Mouse (Mus musculus) hindbrain, embryonic 10.5 days (tissue): ENCODE results near the gene Chrnb2. TPM values are rescaled to one million over a fixed set of nuclear protein-coding genes. Genes with fewer than 3 reads are reported as not detected.

Experiments used
- DNase-seq: peaks from one replicate; pipeline ENCODE4 v3.0.0-alpha.2; 2017; ENCODE audit warnings: low spot score
- H3K27ac ChIP-seq: fragments of 300-500 bp; sonication (generic); 2 replicates; pipeline ENCODE4 v1.5.1; 2016; ENCODE audit warnings: mild to moderate bottlenecking, moderate library complexity
- H3K27me3 ChIP-seq: fragments of 300-500 bp; sonication (generic); 2 replicates; pipeline ENCODE4 v1.6.1; 2016; ENCODE audit warnings: mild to moderate bottlenecking; ENCODE audit not compliant: poor library complexity, insufficient read depth, severe bottlenecking
- H3K36me3 ChIP-seq: fragments of 300-500 bp; sonication (generic); 2 replicates; pipeline ENCODE4 v1.6.1; 2016; ENCODE audit warnings: mild to moderate bottlenecking, moderate library complexity
- H3K4me1 ChIP-seq: fragments of 300-500 bp; sonication (generic); replicated peaks from 2 replicates; pipeline ENCODE4 v1.6.1; 2016; ENCODE audit warnings: mild to moderate bottlenecking
- H3K4me3 ChIP-seq: fragments of 300-500 bp; sonication (generic); 2 replicates; pipeline ENCODE4 v1.5.1; 2016; ENCODE audit warnings: mild to moderate bottlenecking, moderate library complexity
- H3K9me3 ChIP-seq: fragments of 300-500 bp; sonication (generic); 2 replicates; pipeline ENCODE4 v1.6.1; 2016; ENCODE audit warnings: mild to moderate bottlenecking, moderate library complexity
- WGBS: fragments of 180-500 bp; shearing (Covaris S2); methylation state at CpG from one replicate; pipeline ENCODE4 v1.1.7; 2016; 5-methylcytosine and 5-hydroxymethylcytosine counted together
- polyA plus RNA-seq: library from polyadenylated mRNA; unstranded; fragments of >200 nt; fragmentation: Nextera tagmentation; extraction: Ambion mirVana; gene quantifications from 2 replicates; pipeline ENCODE4 v1.2.1, GENCODE M21; 2016

Gene Chrnb2
- polyA plus RNA-seq, 1 experiment from 2014 or later, result 16.2 TPM

DNA sequence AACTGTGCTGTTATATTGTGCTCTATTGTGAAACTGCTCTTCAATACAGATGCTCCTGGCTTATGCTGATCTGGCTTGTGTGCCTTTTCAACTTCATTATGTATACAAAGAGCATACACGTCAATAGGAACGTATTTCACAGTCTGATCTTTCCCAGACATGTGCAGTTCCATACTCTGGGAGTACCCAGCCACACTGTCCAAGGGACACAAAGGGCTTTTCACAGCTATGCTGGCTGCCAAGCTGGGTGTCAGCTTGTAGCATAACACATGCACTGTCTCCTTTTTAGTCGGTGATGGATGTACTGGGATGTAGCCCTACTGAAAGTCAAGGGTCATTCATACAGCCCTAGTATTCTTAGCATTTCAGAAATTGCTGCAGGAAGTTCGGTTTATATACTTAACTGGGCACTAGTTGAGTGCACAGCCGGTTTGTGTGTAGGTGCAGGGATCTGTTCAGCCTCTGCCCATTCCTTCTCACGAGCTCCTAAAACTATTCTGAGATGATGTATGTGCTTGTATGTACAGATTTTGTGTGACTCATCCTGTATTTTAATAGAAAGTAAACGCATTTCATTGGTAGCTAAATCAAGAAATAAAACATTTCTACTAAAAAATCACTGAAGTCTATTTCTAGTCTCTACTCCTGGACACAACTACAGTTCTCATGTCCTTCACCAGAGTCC, 40.9 kb downstream of the Chrnb2 start:
- Histone ChIP-seq H3K27ac (no peak overlapping the region), H3K4me3 (no peak overlapping the region), H3K36me3 (no peaks in the 10 kb centered on the region), H3K4me1 (peaks cover 2% of the 10 kb centered on the region; the same call in 1 of the 2 replicates), H3K9me3 (no peaks in the 10 kb centered on the region), H3K27me3 (no peaks in the 10 kb centered on the region)
- DNase-seq, result no peak
- 83% methylated on average over 7 of the region's 7 CpGs for WGBS

- DNase-seq, result no peak
- Histone ChIP-seq H3K9me3 (no peaks in the 10 kb centered on the region), H3K27ac (no peak overlapping the region), H3K4me1 (peaks cover 2% of the 10 kb centered on the region; the same call in 1 of the 2 replicates), H3K27me3 (no peaks in the 10 kb centered on the region), H3K4me3 (no peak overlapping the region), H3K36me3 (no peaks in the 10 kb centered on the region)
These were observed 42.4 kb downstream of the Chrnb2 start for GRCm38 (mm10) chr3:89722032-89722431.

- 74% methylated on average over 6 of the region's 6 CpGs for WGBS
- H3K9me3 ChIP-seq, result no peaks in the 10 kb centered on the region
- no peak for DNase-seq
- no peaks in the 10 kb centered on the region for H3K36me3 ChIP-seq
- peak overlapping the region; percentile 100 for H3K4me3 ChIP-seq
- H3K4me1 ChIP-seq, result peaks cover 25% of the 10 kb centered on the region
- H3K27me3 ChIP-seq, result 0 out of 2 replicates have a peak, but pooled peaks cover 5% of the 10 kb centered on the region
- peak overlapping the region; percentile 94; the same call in 1 of the 2 replicates for H3K27ac ChIP-seq
These were observed 48.5 kb downstream of the Chrnb2 start for GRCm38 (mm10) chr3:89715967-89716256.

DNA sequence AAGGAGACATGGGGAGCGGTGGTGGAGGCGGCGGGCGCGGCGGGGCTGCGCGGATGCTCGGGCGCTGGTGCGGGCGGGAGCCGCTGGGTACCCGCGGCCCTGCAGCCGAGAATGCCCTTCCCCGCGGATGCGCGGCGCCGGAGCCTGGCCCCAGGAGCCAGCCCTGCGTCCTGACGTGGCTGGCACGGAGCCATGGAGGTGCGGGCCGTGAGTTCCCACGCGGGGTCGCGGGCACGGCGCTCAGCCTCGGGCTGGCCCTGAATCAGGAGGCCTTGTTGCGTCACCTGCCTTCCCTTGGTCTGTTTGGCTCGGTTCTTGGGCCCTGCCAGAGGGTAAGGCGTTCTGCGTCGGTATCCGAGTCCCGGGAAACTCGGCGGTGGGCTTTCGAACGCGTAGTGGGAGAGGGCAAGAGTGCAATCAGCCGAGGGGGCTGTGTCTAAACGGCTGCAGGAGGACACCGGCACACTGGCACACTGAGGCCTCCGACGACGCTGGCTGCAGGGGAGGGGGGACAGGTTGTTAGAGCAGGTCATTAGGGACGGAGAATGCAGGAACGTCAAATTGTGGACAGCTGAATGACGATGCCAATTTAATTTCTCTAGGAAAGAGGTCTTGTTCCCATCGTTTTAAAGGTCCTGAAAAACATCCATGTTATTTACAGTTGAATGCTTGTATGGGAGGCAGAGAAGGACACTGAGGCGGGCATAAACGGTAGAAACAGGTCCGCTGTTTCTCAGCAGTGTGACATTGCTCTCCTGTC, 49.0 kb downstream of the Chrnb2 start:
- 3% methylated on average over 59 of the region's 59 CpGs for WGBS
- no peaks in the 10 kb centered on the region for H3K9me3 ChIP-seq
- H3K27me3 ChIP-seq, result 0 out of 2 replicates have a peak, but pooled peaks cover 5% of the 10 kb centered on the region
- DNase-seq, result no peak
- peak overlapping the region; percentile 100 for H3K4me3 ChIP-seq
- peak overlapping the region; percentile 94 for H3K27ac ChIP-seq
- peaks cover 25% of the 10 kb centered on the region for H3K4me1 ChIP-seq
- no peaks in the 10 kb centered on the region for H3K36me3 ChIP-seq

DNA sequence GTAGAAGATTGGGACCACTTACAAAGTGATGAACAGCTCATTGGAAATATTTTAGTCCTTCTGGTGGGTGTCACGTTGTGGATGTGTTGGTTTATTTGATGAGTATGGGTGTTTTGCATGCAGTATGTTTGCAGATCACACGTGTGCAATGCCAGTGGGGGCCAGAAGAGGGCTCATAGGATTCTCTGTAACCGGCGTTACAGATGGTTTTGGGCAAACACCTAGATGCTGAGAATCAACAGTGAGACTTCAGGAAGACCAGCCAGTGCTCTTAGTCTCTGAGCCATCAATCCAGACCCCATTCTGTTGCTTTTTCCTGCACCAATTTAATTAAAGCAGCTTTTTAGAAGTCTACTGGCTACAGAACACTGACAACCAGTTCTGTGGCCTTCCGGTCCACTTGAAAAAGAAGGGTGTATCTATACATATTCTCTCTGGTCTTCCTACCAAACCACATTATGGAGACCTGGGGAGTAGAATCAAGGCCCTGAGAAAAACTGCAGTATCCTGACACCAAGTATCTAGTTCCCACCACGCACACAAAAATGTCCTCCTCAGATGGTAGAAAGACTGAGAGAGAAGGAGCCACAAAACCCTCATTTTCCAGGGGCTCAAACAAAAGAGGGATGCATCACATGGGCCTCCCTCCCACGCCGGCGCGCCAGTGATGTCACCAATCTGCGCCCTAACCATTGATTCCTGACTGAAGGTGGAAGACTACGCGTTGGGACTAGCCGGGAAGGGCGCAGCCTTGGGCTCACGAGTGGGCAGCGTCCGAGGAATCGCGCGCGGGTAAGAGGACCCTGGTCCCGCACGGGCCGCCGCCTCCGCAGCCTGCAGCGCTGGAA, 49.8 kb downstream of the Chrnb2 start, which contains the start of gene Adar:
Adar (plus strand) TSS at position 664 of the 848 bp plus-strand sequence.
- peak within 1 kb of the TSS; percentile 100 for H3K4me3 ChIP-seq
- 7% methylated on average over 28 of the region's 28 CpGs for WGBS
- 0 out of 2 replicates have a peak, but pooled peaks cover 5% of the 10 kb centered on the region for H3K27me3 ChIP-seq
- peak within 1 kb of the TSS; percentile 94 for H3K27ac ChIP-seq
- DNase-seq, result peak; percentile 88
- H3K9me3 ChIP-seq, result no peaks in the 10 kb centered on the region
- H3K36me3 ChIP-seq, result no peaks in the 10 kb centered on the region
- peaks cover 25% of the 10 kb centered on the region for H3K4me1 ChIP-seq

GRCm38 (mm10) chr3:89704064-89704463, 60.4 kb downstream of the Chrnb2 start:
- Histone ChIP-seq H3K9me3 (no peaks in the 10 kb centered on the region), H3K27me3 (no peaks in the 10 kb centered on the region), H3K27ac (no peak overlapping the region), H3K4me1 (no peaks in the 10 kb centered on the region), H3K36me3 (no peaks in the 10 kb centered on the region), H3K4me3 (no peak overlapping the region)
- no peak for DNase-seq
- 86% methylated on average over 6 of the region's 6 CpGs for WGBS

- no peaks in the 10 kb centered on the region for H3K27me3 ChIP-seq
- DNase-seq, result no peak
- H3K9me3 ChIP-seq, result no peaks in the 10 kb centered on the region
- H3K36me3 ChIP-seq, result no peaks in the 10 kb centered on the region
- H3K4me3 ChIP-seq, result no peak overlapping the region
- H3K27ac ChIP-seq, result no peak overlapping the region
- 55% methylated on average over 3 of the region's 3 CpGs for WGBS
- H3K4me1 ChIP-seq, result no peaks in the 10 kb centered on the region
These were observed 60.8 kb downstream of the Chrnb2 start for GRCm38 (mm10) chr3:89703596-89703995.

DNA sequence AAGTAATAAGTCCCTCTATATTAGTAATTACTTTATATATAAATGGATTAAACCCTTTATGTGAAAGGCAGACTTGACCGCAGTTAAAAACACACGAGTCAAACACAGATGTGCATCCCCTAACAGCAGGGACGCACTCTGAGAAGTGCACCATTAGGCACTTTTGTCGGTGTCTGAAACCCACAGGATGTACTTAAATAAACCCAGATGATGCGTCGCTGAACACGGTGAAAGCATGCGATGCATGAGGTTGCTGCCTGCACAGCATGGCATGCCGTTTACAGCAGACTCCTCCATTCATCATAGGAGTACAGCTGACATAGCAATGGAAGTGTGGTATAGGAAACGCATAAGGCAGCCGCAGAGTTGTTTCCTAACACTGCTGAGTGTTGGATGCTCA, 64.0 kb downstream of the Chrnb2 start:
- H3K4me3 ChIP-seq, result no peak overlapping the region
- DNase-seq, result no peak
- H3K4me1 ChIP-seq, result no peaks in the 10 kb centered on the region
- whole genome bisulfite sequencing, result 80% methylated on average over 11 of the region's 11 CpGs
- no peaks in the 10 kb centered on the region for H3K9me3 ChIP-seq
- no peak overlapping the region for H3K27ac ChIP-seq
- H3K36me3 ChIP-seq, result no peaks in the 10 kb centered on the region
- no peaks in the 10 kb centered on the region for H3K27me3 ChIP-seq

DNA sequence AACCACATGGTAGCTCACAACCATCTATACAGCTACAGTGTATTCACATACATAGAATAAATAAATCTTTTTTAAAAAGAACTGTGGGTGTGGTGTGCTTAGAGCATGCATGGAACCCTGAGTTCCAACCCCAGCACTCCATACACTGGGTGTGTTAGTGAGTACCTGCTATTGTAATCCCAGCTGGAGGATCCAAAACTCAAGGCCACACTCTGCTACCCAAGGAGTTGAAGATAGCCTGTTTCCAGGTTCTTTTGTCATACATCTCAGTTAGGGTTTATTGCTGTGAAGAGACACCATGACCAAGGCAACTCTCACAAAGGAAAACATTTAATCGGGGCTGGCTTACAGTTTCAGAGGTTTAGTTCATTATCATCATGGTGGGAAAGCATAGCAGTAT, 65.5 kb downstream of the Chrnb2 start:
- no peak overlapping the region for H3K27ac ChIP-seq
- H3K9me3 ChIP-seq, result peaks cover under 1% of the 10 kb centered on the region; the same call in 1 of the 2 replicates
- 94% methylated on average over 1 of the region's 1 CpGs for WGBS
- H3K4me3 ChIP-seq, result no peak overlapping the region
- no peaks in the 10 kb centered on the region for H3K36me3 ChIP-seq
- DNase-seq, result no peak
- no peaks in the 10 kb centered on the region for H3K27me3 ChIP-seq
- no peaks in the 10 kb centered on the region for H3K4me1 ChIP-seq

Other genes starting within 250 kb of the Chrnb2 start
- gene Kcnn3, start 244.5 kb downstream of the Chrnb2 start, polyA plus RNA-seq, result 1.2 TPM in 2 replicates
- gene Adar, start 49.6 kb downstream of the Chrnb2 start, polyA plus RNA-seq, result 16.4 and 17.6 TPM in 2 replicates
- 12.5 and 17.1 TPM in 2 replicates for gene Ube2q1, start 9.0 kb upstream of the Chrnb2 start, polyA plus RNA-seq
- gene She, start 66.7 kb upstream of the Chrnb2 start, polyA plus RNA-seq, result 2.3 and 2.8 TPM in 2 replicates
- gene Il6ra, start 148.6 kb upstream of the Chrnb2 start, polyA plus RNA-seq, result 0.52 and 1.5 TPM in 2 replicates
- gene Atp8b2, start 198.9 kb upstream of the Chrnb2 start, polyA plus RNA-seq, result 13.7 and 14.5 TPM in 2 replicates
- 181 and 189 TPM in 2 replicates for gene Hax1, start 234.1 kb upstream of the Chrnb2 start, polyA plus RNA-seq